Mouse (Mus musculus) ZHBTc4 (cell line): ENCODE results near the gene Dnah1.

ENCODE experiments used
- DNase-seq: peaks from one replicate; pipeline ENCODE4 v3.0.0-alpha.2; 2011; ENCODE audit warnings: low read depth, low spot score

Dnah1 gene

GRCm38 (mm10) chr14:31323849-31324792 lies at the start of gene Dnah1:
TSS of gene Dnah1 (minus strand) at chr14:31323896.
- DNase-seq = peak; percentile 53

- DNase-seq = no peak
These were observed 45.7 kb upstream of the Dnah1 start for GRCm38 (mm10) chr14:31369377-31369776.

GRCm38 (mm10) chr14:31367951-31368350 lies 44.3 kb upstream of the Dnah1 start:
- no peak for DNase-seq

- peak; percentile 65 for DNase-seq
These were observed 41.7 kb upstream of the Dnah1 start for GRCm38 (mm10) chr14:31365350-31365749.

GRCm38 (mm10) chr14:31364589-31364988 lies 40.9 kb upstream of the Dnah1 start:
- no peak for DNase-seq

- no peak for DNase-seq
These were observed 38.5 kb upstream of the Dnah1 start for GRCm38 (mm10) chr14:31362236-31362635.

GRCm38 (mm10) chr14:31345367-31345766 lies 21.7 kb upstream of the Dnah1 start:
- no peak for DNase-seq

- DNase-seq = no peak
These were observed 19.5 kb upstream of the Dnah1 start for GRCm38 (mm10) chr14:31343241-31343640.

- no peak for DNase-seq
These were observed 14.3 kb upstream of the Dnah1 start for GRCm38 (mm10) chr14:31337947-31338346.

- no peak for DNase-seq
These were observed 13.7 kb upstream of the Dnah1 start for GRCm38 (mm10) chr14:31337406-31337805.

GRCm38 (mm10) chr14:31336369-31337155 lies 12.9 kb upstream of the Dnah1 start, which contains the start of gene Capn7:
TSS of gene Capn7 (plus strand) at chr14:31336638.
- peak; percentile 99 for DNase-seq

GRCm38 (mm10) chr14:31335765-31336164 lies 12.1 kb upstream of the Dnah1 start:
- DNase-seq = no peak

GRCm38 (mm10) chr14:31330957-31331356 lies 7.3 kb upstream of the Dnah1 start:
- DNase-seq = no peak

GRCm38 (mm10) chr14:31329741-31330140 lies 6.0 kb upstream of the Dnah1 start:
- no peak for DNase-seq

GRCm38 (mm10) chr14:31327681-31328080 lies 4.0 kb upstream of the Dnah1 start:
- DNase-seq = no peak

GRCm38 (mm10) chr14:31327196-31327595 lies 3.5 kb upstream of the Dnah1 start:
- DNase-seq = peak; percentile 42

- no peak for DNase-seq
These were observed 3.1 kb upstream of the Dnah1 start for GRCm38 (mm10) chr14:31326770-31327169.

GRCm38 (mm10) chr14:31325551-31325950 lies 1.9 kb upstream of the Dnah1 start:
- no peak for DNase-seq

- peak; percentile 64 for DNase-seq
These were observed 1.2 kb upstream of the Dnah1 start for GRCm38 (mm10) chr14:31324851-31325250.

GRCm38 (mm10) chr14:31323189-31323588 lies 507 bp downstream of the Dnah1 start:
- no peak for DNase-seq

GRCm38 (mm10) chr14:31322191-31322590 lies 1.5 kb downstream of the Dnah1 start:
- DNase-seq = no peak

- no peak for DNase-seq
These were observed 2.5 kb downstream of the Dnah1 start for GRCm38 (mm10) chr14:31321181-31321580.
